Mouse (Mus musculus) right cerebral cortex, postnatal 10 days (tissue): ENCODE measurements at regions not wholly inside any gene's neighbourhood (a gene's known extent, or its start where the extent isn't known, plus 50 kb on each side); places are given as distances from the start of the nearest gene placed in this dataset.

Source experiments
- DNase-seq, 2 experiments: peaks; one replicate each; pipeline ENCODE4 v3.0.0; 2021; ENCODE audit warnings: low spot score in 2 of 2

- no peak for DNase-seq
Observed at GRCm38 (mm10) chr16:9341245-9341644, 511.3 kb downstream of the 1810013L24Rik start.

GRCm38 (mm10) chr16:9353811-9354210 is 523.9 kb downstream of the 1810013L24Rik start:
- no peak for DNase-seq

GRCm38 (mm10) chr16:9354331-9355030 is 524.6 kb downstream of the 1810013L24Rik start:
- no peak for DNase-seq

- DNase-seq, result no peak
Observed at GRCm38 (mm10) chr16:9358651-9359050, 528.8 kb downstream of the 1810013L24Rik start.

GRCm38 (mm10) chr16:9359399-9360135 is 529.7 kb downstream of the 1810013L24Rik start:
- no peak for DNase-seq

GRCm38 (mm10) chr16:9360741-9361255 is 530.9 kb downstream of the 1810013L24Rik start:
- DNase-seq, result peak in 1 of 2 experiments; percentile 31

GRCm38 (mm10) chr16:9362116-9362515 is 532.2 kb downstream of the 1810013L24Rik start:
- no peak for DNase-seq

- no peak for DNase-seq
Observed at GRCm38 (mm10) chr16:9364105-9364504, 534.2 kb downstream of the 1810013L24Rik start.

GRCm38 (mm10) chr16:9390986-9391385 is 561.1 kb downstream of the 1810013L24Rik start:
- DNase-seq, result no peak

GRCm38 (mm10) chr16:9404736-9405135 is 574.8 kb downstream of the 1810013L24Rik start:
- DNase-seq, result no peak

- no peak for DNase-seq
Observed at GRCm38 (mm10) chr16:9408196-9408595, 578.3 kb downstream of the 1810013L24Rik start.

- no peak for DNase-seq
Observed at GRCm38 (mm10) chr16:9430509-9430908, 564.9 kb downstream of the Grin2a start.

GRCm38 (mm10) chr16:9439300-9439856 is 556.0 kb downstream of the Grin2a start:
- DNase-seq, result no peak

- DNase-seq, result no peak
Observed at GRCm38 (mm10) chr16:9439891-9440290, 555.5 kb downstream of the Grin2a start.

GRCm38 (mm10) chr16:9452058-9452457 is 543.3 kb downstream of the Grin2a start:
- peak; percentile 33 to 62 for DNase-seq

GRCm38 (mm10) chr16:9457574-9457973 is 537.8 kb downstream of the Grin2a start:
- DNase-seq, result peak; percentile 36 to 59

- DNase-seq, result no peak
Observed at GRCm38 (mm10) chr16:9462497-9462896, 532.9 kb downstream of the Grin2a start.

GRCm38 (mm10) chr16:9469394-9469793 is 526.0 kb downstream of the Grin2a start:
- no peak for DNase-seq

- no peak for DNase-seq
Observed at GRCm38 (mm10) chr16:9485291-9485690, 510.1 kb downstream of the Grin2a start.

- no peak for DNase-seq
Observed at GRCm38 (mm10) chr16:9498301-9498700, 497.1 kb downstream of the Grin2a start.

GRCm38 (mm10) chr16:9501713-9502112 is 493.6 kb downstream of the Grin2a start:
- peak; percentile 42 to 50 for DNase-seq

- no peak for DNase-seq
Observed at GRCm38 (mm10) chr16:9509666-9510065, 485.7 kb downstream of the Grin2a start.

GRCm38 (mm10) chr16:9514538-9514937 is 480.8 kb downstream of the Grin2a start:
- DNase-seq, result no peak
